Mouse (Mus musculus): ENCODE measurements around the gene Mrpl37. TPM values are rescaled to one million over a fixed set of nuclear protein-coding genes. Genes with fewer than 3 reads are reported as not detected.

Mrpl37 gene
- polyA plus RNA-seq, 1 experiment from 2014 or later, result 95.4 TPM

- no peak overlapping the region for H3K4me3 ChIP-seq
- no peaks in the 10 kb centered on the region for H3K27me3 ChIP-seq (replicated peaks)
- no peak overlapping the region for H3K9ac ChIP-seq
- no peaks in the 10 kb centered on the region for H3K9me3 ChIP-seq
- no peak overlapping the region for H3K27ac ChIP-seq
- 87% methylated on average over 3 of the region's 3 CpGs for WGBS
- ATAC-seq (ENCODE audit: low FRiP score, low read depth), result no peak
- H3K36me3 ChIP-seq, result peaks cover 62% of the 10 kb centered on the region
- H3K4me2 ChIP-seq (replicated peaks), result no peak overlapping the region
- H3K4me1 ChIP-seq, result peaks cover 16% of the 10 kb centered on the region
These were observed 3.5 kb downstream of the Mrpl37 start for GRCm38 (mm10) chr4:107063214-107063613.

- Histone ChIP-seq H3K9me3 (no peaks in the 10 kb centered on the region), H3K9ac (no peak overlapping the region), H3K4me2 (replicated peaks) (no peak overlapping the region), H3K36me3 (peaks cover 78% of the 10 kb centered on the region), H3K27ac (no peak overlapping the region), H3K4me3 (no peak overlapping the region), H3K27me3 (replicated peaks) (no peaks in the 10 kb centered on the region), H3K4me1 (peaks cover 9% of the 10 kb centered on the region; the same call in 1 of the 2 replicates)
- WGBS, result 92% methylated on average over 4 of the region's 4 CpGs
- ATAC-seq (ENCODE audit: low FRiP score, low read depth), result no peak
These were observed 5.1 kb downstream of the Mrpl37 start for GRCm38 (mm10) chr4:107061560-107061959.

DNA sequence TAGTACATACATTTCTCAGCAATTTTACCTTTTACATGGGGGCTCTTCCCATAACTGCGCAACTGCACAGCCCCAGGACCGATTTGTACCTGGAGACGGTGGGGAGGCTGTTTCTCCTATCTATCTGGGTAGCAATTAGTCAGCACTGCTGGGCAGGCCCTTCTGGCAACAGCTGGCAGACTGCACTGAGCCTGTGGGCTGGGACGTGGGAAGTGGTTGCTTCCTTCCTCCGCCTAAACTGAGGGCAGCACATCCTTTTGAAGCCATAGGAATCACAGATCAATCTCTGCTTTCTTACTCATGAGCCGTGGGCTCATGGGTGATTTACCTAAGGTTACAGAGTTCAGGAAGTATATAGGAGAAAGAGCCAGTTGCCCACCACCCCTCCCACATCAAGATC is 7.9 kb downstream of the Mrpl37 start:
- no peak overlapping the region for H3K4me3 ChIP-seq
- ATAC-seq (ENCODE audit: low FRiP score, low read depth), result no peak
- no peak overlapping the region for H3K9ac ChIP-seq
- H3K27ac ChIP-seq, result no peak overlapping the region
- no peak overlapping the region for H3K4me2 ChIP-seq (replicated peaks)
- 88% methylated on average over 6 of the region's 6 CpGs for WGBS
- no peaks in the 10 kb centered on the region for H3K4me1 ChIP-seq
- H3K9me3 ChIP-seq, result no peaks in the 10 kb centered on the region
- H3K27me3 ChIP-seq (replicated peaks), result no peaks in the 10 kb centered on the region
- peaks cover 69% of the 10 kb centered on the region for H3K36me3 ChIP-seq

- ATAC-seq (ENCODE audit: low FRiP score, low read depth), result no peak
- no peak overlapping the region for H3K27ac ChIP-seq
- no peak overlapping the region for H3K9ac ChIP-seq
- H3K4me3 ChIP-seq, result no peak overlapping the region
- H3K27me3 ChIP-seq (replicated peaks), result no peaks in the 10 kb centered on the region
- H3K4me1 ChIP-seq, result no peaks in the 10 kb centered on the region
- H3K36me3 ChIP-seq, result peaks cover 65% of the 10 kb centered on the region
- H3K4me2 ChIP-seq (replicated peaks), result no peak overlapping the region
- WGBS, result 91% methylated on average over 5 of the region's 5 CpGs
- H3K9me3 ChIP-seq, result no peaks in the 10 kb centered on the region
These were observed 8.3 kb downstream of the Mrpl37 start for GRCm38 (mm10) chr4:107058346-107058745.

- peaks cover 45% of the 10 kb centered on the region for H3K36me3 ChIP-seq
- ATAC-seq (ENCODE audit: low FRiP score, low read depth), result no peak
- 85% methylated on average over 3 of the region's 3 CpGs for WGBS
- no peaks in the 10 kb centered on the region for H3K9me3 ChIP-seq
- H3K9ac ChIP-seq, result no peak overlapping the region
- no peaks in the 10 kb centered on the region for H3K27me3 ChIP-seq (replicated peaks)
- H3K4me3 ChIP-seq, result no peak overlapping the region
- no peak overlapping the region for H3K27ac ChIP-seq
- no peak overlapping the region for H3K4me2 ChIP-seq (replicated peaks)
- H3K4me1 ChIP-seq, result no peaks in the 10 kb centered on the region
These were observed 10.6 kb downstream of the Mrpl37 start for GRCm38 (mm10) chr4:107056088-107056487.

GRCm38 (mm10) chr4:107052962-107053553 is 13.6 kb downstream of the Mrpl37 start:
- Histone ChIP-seq H3K27me3 (replicated peaks) (no peaks in the 10 kb centered on the region), H3K9ac (no peak overlapping the region), H3K9me3 (no peaks in the 10 kb centered on the region), H3K27ac (no peak overlapping the region), H3K36me3 (peaks cover 28% of the 10 kb centered on the region), H3K4me2 (replicated peaks) (no peak overlapping the region), H3K4me1 (no peaks in the 10 kb centered on the region), H3K4me3 (no peak overlapping the region)
- 60% methylated on average over 5 of the region's 5 CpGs for WGBS
- no peak for ATAC-seq (ENCODE audit: low FRiP score, low read depth)

DNA sequence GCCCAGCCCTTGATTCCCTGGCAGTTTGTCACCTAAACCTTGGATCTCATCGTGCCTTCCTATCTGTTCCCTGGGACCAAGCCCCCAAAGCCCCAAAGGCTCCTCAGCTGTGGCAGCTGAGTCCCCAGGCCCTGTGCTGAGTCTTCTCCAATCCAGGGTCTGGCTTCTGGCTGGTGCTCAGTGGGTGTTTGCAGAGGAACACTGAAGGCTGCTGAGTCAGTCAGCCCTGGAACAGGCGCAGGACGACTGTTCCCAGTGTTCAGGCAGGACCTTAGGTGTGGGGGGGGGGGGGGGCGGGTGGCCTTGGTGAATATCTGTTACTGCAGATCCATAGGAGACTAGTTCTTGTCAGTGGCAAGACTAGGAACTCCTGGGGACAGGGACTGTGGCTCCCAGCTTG is 14.8 kb downstream of the Mrpl37 start:
- H3K4me1 ChIP-seq, result no peaks in the 10 kb centered on the region
- no peaks in the 10 kb centered on the region for H3K9me3 ChIP-seq
- ATAC-seq (ENCODE audit: low FRiP score, low read depth), result no peak
- no peak overlapping the region for H3K9ac ChIP-seq
- H3K27ac ChIP-seq, result no peak overlapping the region
- WGBS, result 78% methylated on average over 4 of the region's 4 CpGs
- H3K4me2 ChIP-seq (replicated peaks), result no peak overlapping the region
- H3K36me3 ChIP-seq, result peaks cover 28% of the 10 kb centered on the region
- no peak overlapping the region for H3K4me3 ChIP-seq
- H3K27me3 ChIP-seq (replicated peaks), result no peaks in the 10 kb centered on the region

DNA sequence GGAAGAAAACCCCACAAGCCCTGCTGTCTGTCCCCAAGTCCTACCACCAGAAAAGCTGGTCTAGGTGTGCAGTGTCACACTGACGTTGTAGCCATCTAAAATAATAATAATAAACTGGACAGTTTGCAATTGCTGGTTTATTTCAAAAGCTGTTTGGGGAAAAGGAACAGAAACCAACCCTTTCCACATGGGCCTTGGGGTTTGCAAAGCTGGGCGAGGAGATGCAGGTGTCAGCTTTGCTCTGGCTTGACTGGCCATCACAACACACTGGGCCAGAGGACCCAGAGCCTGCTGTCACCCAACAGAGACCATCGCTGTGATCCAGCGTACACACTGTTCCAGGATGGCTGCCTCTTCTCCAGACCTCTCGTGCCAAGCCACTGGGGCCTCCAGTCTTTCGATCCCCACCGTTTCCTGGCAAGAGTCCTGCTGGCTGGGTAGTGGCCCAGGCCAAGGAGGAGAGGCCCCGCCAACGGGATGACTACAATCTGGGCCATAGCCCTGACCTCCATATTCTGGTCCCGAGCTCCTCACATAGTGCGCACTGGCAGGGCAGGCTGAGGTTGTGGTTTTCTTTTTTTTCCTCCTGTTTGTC is 18.0 kb downstream of the Mrpl37 start:
- no peak overlapping the region for H3K4me2 ChIP-seq (replicated peaks)
- no peak for ATAC-seq (ENCODE audit: low FRiP score, low read depth)
- no peak overlapping the region for H3K4me3 ChIP-seq
- 89% methylated on average over 11 of the region's 11 CpGs for WGBS
- no peaks in the 10 kb centered on the region for H3K4me1 ChIP-seq
- H3K27me3 ChIP-seq (replicated peaks), result no peaks in the 10 kb centered on the region
- H3K27ac ChIP-seq, result no peak overlapping the region
- no peak overlapping the region for H3K9ac ChIP-seq
- H3K36me3 ChIP-seq, result peaks cover 56% of the 10 kb centered on the region
- H3K9me3 ChIP-seq, result no peaks in the 10 kb centered on the region

- Histone ChIP-seq H3K4me1 (no peaks in the 10 kb centered on the region), H3K9me3 (no peaks in the 10 kb centered on the region), H3K9ac (no peak overlapping the region), H3K27me3 (replicated peaks) (no peaks in the 10 kb centered on the region), H3K4me3 (no peak overlapping the region), H3K36me3 (peaks cover 60% of the 10 kb centered on the region), H3K4me2 (replicated peaks) (no peak overlapping the region), H3K27ac (no peak overlapping the region)
- 90% methylated on average over 5 of the region's 5 CpGs for WGBS
- no peak for ATAC-seq (ENCODE audit: low FRiP score, low read depth)
These were observed 18.9 kb downstream of the Mrpl37 start for GRCm38 (mm10) chr4:107047806-107048205.

DNA sequence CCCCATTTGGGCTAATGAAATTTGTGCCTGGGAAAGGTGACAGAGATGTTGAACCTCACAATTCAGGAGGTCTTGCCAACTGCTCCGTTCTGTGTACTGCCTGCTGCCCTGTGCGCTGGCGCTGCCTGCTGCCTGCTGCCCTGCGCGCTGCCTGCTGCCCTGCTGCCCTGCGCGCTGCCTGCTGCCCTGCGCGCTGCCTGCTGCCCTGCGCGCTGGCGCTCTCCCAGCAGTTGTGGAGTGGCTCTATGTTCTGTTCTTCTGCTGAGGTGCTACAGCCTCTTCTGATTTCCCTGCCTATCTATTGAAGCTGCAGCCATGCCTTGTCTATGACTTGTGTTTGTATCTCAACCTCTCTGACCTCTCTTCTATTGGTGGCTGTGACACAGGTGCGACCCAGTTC is 21.5 kb downstream of the Mrpl37 start:
- Histone ChIP-seq H3K9ac (no peak overlapping the region), H3K9me3 (no peaks in the 10 kb centered on the region), H3K27ac (no peak overlapping the region), H3K36me3 (peaks cover 81% of the 10 kb centered on the region), H3K4me3 (no peak overlapping the region), H3K27me3 (replicated peaks) (no peaks in the 10 kb centered on the region), H3K4me1 (no peaks in the 10 kb centered on the region), H3K4me2 (replicated peaks) (no peak overlapping the region)
- ATAC-seq (ENCODE audit: low FRiP score, low read depth), result 0 out of 2 replicates have a peak, but pooled peaks have one; percentile 33
- WGBS, result 95% methylated on average over 13 of the region's 13 CpGs

GRCm38 (mm10) chr4:107042304-107042703 is 24.4 kb downstream of the Mrpl37 start:
- Histone ChIP-seq H3K4me1 (peaks cover 10% of the 10 kb centered on the region; the same call in 1 of the 2 replicates), H3K27ac (no peak overlapping the region), H3K9ac (no peak overlapping the region), H3K4me2 (replicated peaks) (no peak overlapping the region), H3K27me3 (replicated peaks) (no peaks in the 10 kb centered on the region), H3K4me3 (no peak overlapping the region), H3K36me3 (peaks cover 88% of the 10 kb centered on the region), H3K9me3 (no peaks in the 10 kb centered on the region)
- WGBS, result 96% methylated on average over 6 of the region's 6 CpGs
- no peak for ATAC-seq (ENCODE audit: low FRiP score, low read depth)

DNA sequence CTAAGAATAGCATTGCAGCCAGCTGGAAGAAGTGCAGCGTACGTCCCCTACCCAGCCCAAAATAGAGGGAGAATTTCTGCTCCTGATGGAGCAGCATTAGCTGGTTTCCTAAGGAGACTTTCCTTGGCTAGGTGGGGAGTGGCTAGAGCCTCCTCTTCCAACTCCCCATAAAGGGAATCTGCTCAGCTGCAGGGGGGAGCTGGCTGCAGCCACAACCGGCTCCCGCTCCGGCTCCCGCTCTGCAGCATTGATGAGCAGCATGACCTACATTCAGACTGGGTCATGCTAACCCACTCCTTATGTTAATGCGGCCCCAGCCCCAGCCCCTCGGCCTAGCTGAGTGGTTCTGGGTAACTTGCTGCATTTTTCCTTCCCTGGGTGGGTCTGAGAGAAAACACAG is 27.4 kb downstream of the Mrpl37 start:
- Histone ChIP-seq H3K9me3 (no peaks in the 10 kb centered on the region), H3K4me1 (peaks cover 10% of the 10 kb centered on the region; the same call in 1 of the 2 replicates), H3K4me2 (replicated peaks) (no peak overlapping the region), H3K27me3 (replicated peaks) (no peaks in the 10 kb centered on the region), H3K9ac (no peak overlapping the region), H3K27ac (no peak overlapping the region), H3K36me3 (peaks cover 86% of the 10 kb centered on the region), H3K4me3 (no peak overlapping the region)
- WGBS, result 56% methylated on average over 8 of the region's 8 CpGs
- ATAC-seq (ENCODE audit: low FRiP score, low read depth), result no peak

GRCm38 (mm10) chr4:107038303-107038702 is 28.4 kb downstream of the Mrpl37 start:
- H3K27ac ChIP-seq, result no peak overlapping the region
- H3K4me1 ChIP-seq, result peaks cover 10% of the 10 kb centered on the region; the same call in 1 of the 2 replicates
- 87% methylated on average over 4 of the region's 4 CpGs for WGBS
- H3K36me3 ChIP-seq, result peaks cover 82% of the 10 kb centered on the region
- H3K4me3 ChIP-seq, result no peak overlapping the region
- no peak for ATAC-seq (ENCODE audit: low FRiP score, low read depth)
- H3K27me3 ChIP-seq (replicated peaks), result no peaks in the 10 kb centered on the region
- no peaks in the 10 kb centered on the region for H3K9me3 ChIP-seq
- 0 out of 2 replicates have a peak overlapping the region, but pooled peaks have one; percentile 1 for H3K9ac ChIP-seq
- no peak overlapping the region for H3K4me2 ChIP-seq (replicated peaks)
